Mouse (Mus musculus) ES-E14 (cell line): ENCODE measurements at regions not wholly inside any gene's neighbourhood (a gene's known extent, or its start where the extent isn't known, plus 50 kb on each side); places are given as distances from the start of the nearest gene placed in this dataset.

Source experiments
- DNase-seq: peaks from one replicate; pipeline ENCODE4 v3.0.0-alpha.2; 2013; ENCODE audit warnings: low read depth, low spot score
- H3K27ac ChIP-seq: 2 replicates; pipeline ENCODE4 v1.5.1; 2012; ENCODE audit warnings: low read depth, mild to moderate bottlenecking, low read length, moderate library complexity, mixed read lengths; ENCODE audit not compliant: poor library complexity, insufficient read depth, severe bottlenecking
- H3K36me3 ChIP-seq: 2 replicates; pipeline ENCODE4 v1.6.1; 2012; ENCODE audit warnings: mild to moderate bottlenecking, low read length, moderate library complexity, mixed read lengths; ENCODE audit not compliant: control insufficient read depth, poor library complexity, insufficient read depth, severe bottlenecking
- H3K4me1 ChIP-seq, 2 experiments: fragments of 150-350 bp in 1 of 2; sonication (generic) in 1 of 2; 2 replicates each; pipeline ENCODE4 v1.6.1; 2012; ENCODE audit warnings: low read length in 2 of 2, mild to moderate bottlenecking in 1 of 2, mixed read lengths in 1 of 2; ENCODE audit not compliant: control insufficient read depth in 2 of 2, insufficient read depth in 2 of 2, poor library complexity in 1 of 2
- H3K4me3 ChIP-seq, 2 experiments: fragments of 150-350 bp in 1 of 2; sonication (generic) in 1 of 2; 2 replicates each; pipeline ENCODE4 v1.5.1; 2012; ENCODE audit warnings: low read length in 2 of 2, low read depth in 1 of 2, mild to moderate bottlenecking in 1 of 2, mixed read lengths in 1 of 2; ENCODE audit not compliant: insufficient read depth in 1 of 2, poor library complexity in 1 of 2, severe bottlenecking in 1 of 2
- H3K9ac ChIP-seq: 2 replicates; pipeline ENCODE4 v1.6.1; 2012; ENCODE audit warnings: low read depth, mild to moderate bottlenecking, low read length, mixed read lengths; ENCODE audit not compliant: poor library complexity, insufficient read depth, severe bottlenecking
- H3K9me3 ChIP-seq: fragments of 150-350 bp; sonication (generic); 2 replicates; pipeline ENCODE4 v1.6.1; 2012; ENCODE audit warnings: low read depth, mild to moderate bottlenecking, low read length; ENCODE audit not compliant: control insufficient read depth, insufficient read depth
- CHD2 ChIP-seq: IDR thresholded peaks from 2 replicates; pipeline ENCODE4 v1.6.1; 2014; ENCODE audit warnings: mild to moderate bottlenecking, low read depth, low read length, inconsistent platforms
- HCFC1 ChIP-seq: IDR thresholded peaks from 2 replicates; pipeline ENCODE4 v1.6.1; 2012; ENCODE audit warnings: low read length, inconsistent platforms, borderline replicate concordance; ENCODE audit not compliant: insufficient read depth
- MAFK ChIP-seq: IDR thresholded peaks from 2 replicates; pipeline ENCODE4 v1.6.1; 2014; ENCODE audit warnings: mild to moderate bottlenecking, low read depth, low read length, inconsistent platforms; ENCODE audit not compliant: insufficient read depth
- ZC3H11A ChIP-seq: IDR thresholded peaks from 2 replicates; pipeline ENCODE4 v1.6.1; 2012; ENCODE audit warnings: low read depth, mild to moderate bottlenecking, inconsistent platforms, low read length, borderline replicate concordance
- ZNF384 ChIP-seq: IDR thresholded peaks from 2 replicates; pipeline ENCODE4 v1.6.1; 2012; ENCODE audit warnings: low read depth, low read length, inconsistent platforms
- in situ Hi-C, 2 experiments: fragments of 600-800 bp; cut with MboI; formaldehyde crosslinking; loops; one replicate each; pipeline ENCODE4 v1.15.1; 2025; ENCODE audit warnings: low sequenced_read_pairs in 2 of 2, inconsistent platforms in 1 of 2; ENCODE audit not compliant: unreplicated experiment in 2 of 2

DNA sequence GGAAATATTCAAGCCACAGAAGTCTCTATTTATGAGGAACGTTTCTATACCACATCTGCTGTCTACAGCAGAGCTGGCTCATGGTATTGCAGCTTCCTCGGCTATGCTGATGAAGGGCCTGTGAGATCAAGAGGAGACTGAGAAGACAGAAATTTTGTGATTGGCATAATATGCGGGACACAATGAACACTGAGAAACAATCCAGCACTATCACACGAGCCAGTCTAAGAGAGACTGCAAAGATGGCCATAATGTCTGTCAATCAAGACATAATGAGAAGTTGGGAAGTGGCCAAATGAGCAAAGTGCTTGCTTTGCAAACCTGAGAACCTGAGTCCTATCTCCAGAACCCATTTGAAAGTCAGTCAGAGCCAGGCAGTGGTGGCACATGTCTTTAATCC, 437.5 kb downstream of the Pdcd6ip start:
- no peak for DNase-seq
- in situ Hi-C loops: no loop called here
- no peak overlapping the region for H3K4me3 ChIP-seq
- no peak overlapping the region for H3K27ac ChIP-seq
- TF ChIP-seq MAFK (no peak), ZC3H11A (no peak), ZNF384 (no peak), CHD2 (no peak), HCFC1 (no peak)
- H3K36me3 ChIP-seq: no peaks in the 10 kb centered on the region
- H3K4me1 ChIP-seq: no peaks in the 10 kb centered on the region
- no peaks in the 10 kb centered on the region for H3K9me3 ChIP-seq
- no peak overlapping the region for H3K9ac ChIP-seq

GRCm38 (mm10) chr9:113267696-113268095, 440.4 kb downstream of the Pdcd6ip start:
- no peak for DNase-seq
- Histone ChIP-seq H3K27ac (no peak overlapping the region), H3K36me3 (no peaks in the 10 kb centered on the region), H3K9me3 (no peaks in the 10 kb centered on the region), H3K4me3 (no peak overlapping the region), H3K4me1 (no peaks in the 10 kb centered on the region), H3K9ac (no peak overlapping the region)
- in situ Hi-C loops: no loop called here
- no peak for TF ChIP-seq ZNF384
- TF ChIP-seq CHD2: no peak
- no peak for TF ChIP-seq ZC3H11A
- no peak for TF ChIP-seq HCFC1
- no peak for TF ChIP-seq MAFK

DNA sequence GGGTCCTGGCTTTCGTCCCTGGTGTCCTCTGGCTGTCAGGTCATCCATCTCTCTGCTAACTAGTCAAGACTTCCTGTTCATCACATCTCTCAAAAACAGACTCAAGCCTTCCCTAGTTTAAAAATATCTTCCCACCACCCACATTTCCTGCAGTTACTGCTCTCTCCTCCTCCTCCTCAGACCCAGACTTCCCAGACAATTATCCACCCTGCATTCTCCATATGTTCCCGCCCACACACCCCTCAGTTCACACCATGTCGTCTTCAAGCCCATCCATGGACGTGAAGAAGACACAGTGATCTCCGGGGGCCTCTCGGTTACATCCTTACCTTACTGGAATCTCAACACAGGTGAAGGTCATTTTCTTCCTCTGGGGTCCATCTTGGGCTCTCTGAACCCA, 444.4 kb downstream of the Pdcd6ip start:
- H3K9me3 ChIP-seq: no peaks in the 10 kb centered on the region
- DNase-seq: no peak
- no peak overlapping the region for H3K27ac ChIP-seq
- no peaks in the 10 kb centered on the region for H3K4me1 ChIP-seq
- no peak overlapping the region for H3K9ac ChIP-seq
- no peak for TF ChIP-seq ZC3H11A
- no peak for TF ChIP-seq ZNF384
- TF ChIP-seq CHD2: no peak
- no peak for TF ChIP-seq HCFC1
- no peak for TF ChIP-seq MAFK
- in situ Hi-C loops: no loop called here
- H3K4me3 ChIP-seq: no peak overlapping the region
- no peaks in the 10 kb centered on the region for H3K36me3 ChIP-seq

DNA sequence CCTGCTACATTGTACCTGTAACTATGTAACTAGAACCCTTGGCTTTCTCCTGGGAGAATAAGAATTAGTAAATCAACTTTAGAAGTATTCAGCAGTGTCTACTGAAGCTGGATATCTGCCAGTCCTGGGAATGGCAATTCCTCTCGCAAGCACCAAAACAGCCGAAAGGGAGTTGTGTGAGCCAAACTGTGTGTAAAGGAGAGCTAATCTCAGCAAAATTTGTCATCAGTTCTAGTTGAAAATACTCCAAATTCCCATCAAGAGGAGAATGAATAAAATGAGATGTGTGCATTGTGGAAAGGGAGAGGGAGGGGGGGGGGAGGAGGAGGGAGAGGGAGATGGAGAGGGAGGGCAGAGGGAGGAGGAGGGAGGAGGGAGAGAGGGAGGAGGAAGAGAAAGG, 447.8 kb downstream of the Pdcd6ip start:
- H3K9me3 ChIP-seq: no peaks in the 10 kb centered on the region
- DNase-seq: no peak

GRCm38 (mm10) chr9:113258556-113258955, 449.5 kb downstream of the Pdcd6ip start:
- Histone ChIP-seq H3K36me3 (no peaks in the 10 kb centered on the region), H3K4me1 (no peaks in the 10 kb centered on the region), H3K27ac (no peak overlapping the region), H3K4me3 (no peak overlapping the region), H3K9me3 (no peaks in the 10 kb centered on the region), H3K9ac (no peak overlapping the region)
- DNase-seq: no peak
- in situ Hi-C loops: no loop called here
- TF ChIP-seq CHD2: no peak
- TF ChIP-seq HCFC1: no peak
- no peak for TF ChIP-seq MAFK
- TF ChIP-seq ZC3H11A: no peak
- no peak for TF ChIP-seq ZNF384

More for the DNA sequence above, 447.8 kb downstream of the Pdcd6ip start:
- no peak overlapping the region for H3K4me3 ChIP-seq
- no peak overlapping the region for H3K27ac ChIP-seq
- in situ Hi-C loops: no loop called here
- H3K9ac ChIP-seq: no peak overlapping the region
- H3K36me3 ChIP-seq: no peaks in the 10 kb centered on the region
- H3K4me1 ChIP-seq: no peaks in the 10 kb centered on the region
- TF ChIP-seq CHD2 (no peak), ZNF384 (no peak), HCFC1 (no peak), MAFK (no peak), ZC3H11A (no peak)
